Comparison of ENCODE assay signal across 13 mouse cellular contexts in the genomic region with DNA sequence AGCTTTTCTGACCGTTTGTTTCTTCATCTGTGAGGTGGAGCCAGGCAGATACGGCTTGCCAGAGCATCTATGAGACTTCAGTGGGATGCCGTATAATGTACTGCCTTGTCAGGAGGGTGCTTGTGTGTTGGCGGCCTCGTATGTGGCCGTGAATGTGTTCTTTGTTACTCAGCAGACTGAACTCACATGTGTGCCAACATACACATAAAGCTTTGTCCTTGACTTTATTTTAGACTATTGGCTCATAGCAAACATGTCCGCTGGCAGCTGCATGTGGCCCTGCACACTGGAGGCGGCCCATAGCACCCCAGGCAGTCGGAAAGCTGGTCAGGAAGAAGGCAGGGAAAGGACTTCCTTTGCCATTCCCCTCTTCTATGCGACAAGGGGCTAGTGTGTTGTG. TPM values are rescaled to one million over a fixed set of nuclear protein-coding genes. Genes with fewer than 3 reads are reported as not detected.
DNase-seq lines count a peak whose midpoint lies in the region; ATAC-seq and TF ChIP-seq lines count a peak whose summit lies in the region.
"Had no signal": no experiment of that assay in that cellular context is flagged by ENCODE, and none has a peak within 500 bp of the region (broad histone marks: within the 10 kb centered on the region; RNA-seq: fewer than 3 reads in every experiment).

No protein-coding gene starts in this region.

- no peaks in the 10 kb centered on the region for H3K27me3 ChIP-seq in heart, embryonic 11.5 days (ENCODE audit: control insufficient read depth, insufficient read depth, low read length)
- H3K27me3 ChIP-seq in midbrain, postnatal 0 days (ENCODE audit: insufficient read depth, low read length) = peaks cover 37% of the 10 kb centered on the region
- peaks cover 32% of the 10 kb centered on the region for H3K27me3 ChIP-seq in midbrain, embryonic 16.5 days (ENCODE audit: control insufficient read depth, insufficient read depth, low read depth, low read length)
- no peaks in the 10 kb centered on the region for H3K27me3 ChIP-seq in heart, embryonic 16.5 days (ENCODE audit: control insufficient read depth, insufficient read depth, low read length)

- no peak for ATAC-seq in heart, embryonic 11.5 days (replicated peaks; ENCODE audit: insufficient number of reproducible peaks, low FRiP score, low TSS enrichment)
- ATAC-seq in midbrain, postnatal 0 days (ENCODE audit: low FRiP score) = no peak
- no peak for ATAC-seq in midbrain, embryonic 16.5 days
- no peak for ATAC-seq in heart, embryonic 16.5 days (replicated peaks; ENCODE audit: extremely low read depth, insufficient read depth, low FRiP score)

- 0 out of 2 replicates have a peak, but pooled peaks cover 4% of the 10 kb centered on the region for H3K36me3 ChIP-seq in heart, embryonic 11.5 days (ENCODE audit: control insufficient read depth, insufficient read depth, low read length)
- H3K36me3 ChIP-seq in midbrain, postnatal 0 days (ENCODE audit: insufficient read depth, low read length) = no peaks in the 10 kb centered on the region
- H3K36me3 ChIP-seq in midbrain, embryonic 16.5 days (ENCODE audit: control insufficient read depth, insufficient read depth, low read length) = no peaks in the 10 kb centered on the region
- H3K36me3 ChIP-seq in heart, embryonic 16.5 days (ENCODE audit: control insufficient read depth, insufficient read depth) = no peaks in the 10 kb centered on the region
- H3K36me3 ChIP-seq: liver, embryonic 15.5 days; midbrain, embryonic 12.5 days had no signal

- no peak overlapping the region for H3K4me3 ChIP-seq in heart, embryonic 11.5 days (ENCODE audit: low read depth, low read length)
- no peak overlapping the region for H3K4me3 ChIP-seq in midbrain, postnatal 0 days (ENCODE audit: low read depth, low read length)
- no peak overlapping the region for H3K4me3 ChIP-seq in midbrain, embryonic 16.5 days (ENCODE audit: low read depth, low read length)
- H3K4me3 ChIP-seq in heart, embryonic 16.5 days (ENCODE audit: low read length) = no peak overlapping the region
- H3K4me3 ChIP-seq: erythroblast, embryonic 14.5 days; liver, embryonic 15.5 days; midbrain, embryonic 12.5 days had no signal

- 71% methylated on average over 10 of the region's 10 CpGs for WGBS in heart, embryonic 11.5 days (ENCODE audit: insufficient replicate concordance)
- 73% methylated on average over 10 of the region's 10 CpGs for WGBS in midbrain, postnatal 0 days
- 67% methylated on average over 10 of the region's 10 CpGs for WGBS in midbrain, embryonic 16.5 days
- 67% methylated on average over 10 of the region's 10 CpGs for WGBS in heart, embryonic 16.5 days

- DNase-seq in heart, postnatal 36 days = no peak
- DNase-seq in midbrain, postnatal 0 days (ENCODE audit: low spot score) = peak; percentile 33
- no peak for DNase-seq in embryo, embryonic 9.5 days (ENCODE audit: extremely low spot score)
- no peak for DNase-seq in spleen, postnatal 4 days (ENCODE audit: low spot score in 2 of 2)
- DNase-seq: cerebellum, adult 8-10 months; gastrocnemius, postnatal 14 days; kidney, adult 18-20 months had no signal

- TF ChIP-seq CTCF in midbrain, postnatal 0 days (IDR thresholded peaks at IDR 0.05) = no peak

- intact Hi-C loops in heart, postnatal 36 days (cut with DNase I) = no loop called here

- H3K27ac ChIP-seq in heart, embryonic 11.5 days (ENCODE audit: low read depth, low read length) = 0 out of 2 replicates have a peak overlapping the region, but pooled peaks have one; percentile 15
- H3K27ac ChIP-seq in midbrain, postnatal 0 days (ENCODE audit: low read depth, low read length) = no peak overlapping the region
- no peak overlapping the region for H3K27ac ChIP-seq in midbrain, embryonic 16.5 days (ENCODE audit: low read length)
- 0 out of 2 replicates have a peak overlapping the region, but pooled peaks have one; percentile 15 for H3K27ac ChIP-seq in heart, embryonic 16.5 days (ENCODE audit: low read length)
- H3K27ac ChIP-seq: liver, embryonic 15.5 days; midbrain, embryonic 12.5 days had no signal

- H3K9me3 ChIP-seq in heart, embryonic 11.5 days (replicated peaks; ENCODE audit: control insufficient read depth, low read length) = no peaks in the 10 kb centered on the region
- H3K9me3 ChIP-seq in midbrain, postnatal 0 days (ENCODE audit: low read length) = no peaks in the 10 kb centered on the region
- no peaks in the 10 kb centered on the region for H3K9me3 ChIP-seq in midbrain, embryonic 16.5 days (replicated peaks; ENCODE audit: control insufficient read depth, low read length, poor library complexity, severe bottlenecking)
- H3K9me3 ChIP-seq in heart, embryonic 16.5 days (replicated peaks; ENCODE audit: control insufficient read depth, low read length) = no peaks in the 10 kb centered on the region
- H3K9me3 ChIP-seq: liver, embryonic 15.5 days; midbrain, embryonic 12.5 days had no signal

- H3K9ac ChIP-seq in heart, embryonic 11.5 days (ENCODE audit: low read depth, low read length) = no peak overlapping the region
- H3K9ac ChIP-seq in midbrain, postnatal 0 days (replicated peaks; ENCODE audit: low read length, poor library complexity, severe bottlenecking) = no peak overlapping the region
- no peak overlapping the region for H3K9ac ChIP-seq in midbrain, embryonic 16.5 days (ENCODE audit: low read depth, low read length)
- H3K9ac ChIP-seq in heart, embryonic 16.5 days (ENCODE audit: low read length) = no peak overlapping the region
- H3K9ac ChIP-seq: liver, embryonic 15.5 days; midbrain, embryonic 12.5 days had no signal

- peaks cover 20% of the 10 kb centered on the region for H3K4me1 ChIP-seq in heart, embryonic 11.5 days (ENCODE audit: control insufficient read depth, insufficient read depth, low read length)
- H3K4me1 ChIP-seq in midbrain, postnatal 0 days (ENCODE audit: insufficient read depth, low read length) = no peaks in the 10 kb centered on the region
- H3K4me1 ChIP-seq in midbrain, embryonic 16.5 days (ENCODE audit: control insufficient read depth, insufficient read depth, low read length) = peaks cover 15% of the 10 kb centered on the region
- peaks cover 39% of the 10 kb centered on the region for H3K4me1 ChIP-seq in heart, embryonic 16.5 days (ENCODE audit: control insufficient read depth, insufficient read depth, low read length)
- H3K4me1 ChIP-seq: liver, embryonic 15.5 days had no signal

- no peak overlapping the region for H3K4me2 ChIP-seq in heart, embryonic 11.5 days
- H3K4me2 ChIP-seq in midbrain, postnatal 0 days (ENCODE audit: low read depth, low read length, poor library complexity, severe bottlenecking) = no peak overlapping the region
- no peak overlapping the region for H3K4me2 ChIP-seq in midbrain, embryonic 16.5 days (ENCODE audit: low read length)
- no peak overlapping the region for H3K4me2 ChIP-seq in heart, embryonic 16.5 days (ENCODE audit: low read depth, low read length)
- H3K4me2 ChIP-seq: liver, embryonic 15.5 days; midbrain, embryonic 12.5 days had no signal

RNA-seq across cellular contexts. Expression of a gene that starts 3.6 kb away (rescaled TPM):
- polyA plus RNA-seq in heart, embryonic 11.5 days (2014; fragmentation: Nextera tagmentation; extraction: Ambion mirVana) = 10.1 and 11.7 TPM in 2 replicates
- 10 to 100 TPM; 30.7 to 31.2 TPM for total RNA-seq in heart, postnatal 36 days (2021)
- total RNA-seq in midbrain, postnatal 0 days (2014; rRNA removed) = 5.1 and 6.5 TPM in 2 replicates
- polyA plus RNA-seq in midbrain, postnatal 0 days (2015; fragmentation: Nextera tagmentation; extraction: Ambion mirVana) = 1.1 and 1.2 TPM in 2 replicates
- polyA plus RNA-seq in midbrain, embryonic 16.5 days (2015; fragmentation: Nextera tagmentation; extraction: Ambion mirVana) = 1.0 and 1.2 TPM in 2 replicates
- polyA plus RNA-seq in heart, embryonic 16.5 days (2015; fragmentation: Nextera tagmentation; extraction: Ambion mirVana) = 8.0 and 9.6 TPM in 2 replicates
- polyA plus RNA-seq: erythroblast, embryonic 14.5 days had no signal

RNA-seq across cellular contexts. Expression of a gene that starts 43.8 kb away (rescaled TPM):
- 57.2 and 72.6 TPM in 2 replicates for polyA plus RNA-seq in heart, embryonic 11.5 days (2014; fragmentation: Nextera tagmentation; extraction: Ambion mirVana)
- total RNA-seq in heart, postnatal 36 days (2021) = 1 to 10 TPM; 2.8 to 5.0 TPM
- total RNA-seq in midbrain, postnatal 0 days (2014; rRNA removed) = 1.8 and 3.0 TPM in 2 replicates
- 4.3 and 6.8 TPM in 2 replicates for polyA plus RNA-seq in midbrain, postnatal 0 days (2015; fragmentation: Nextera tagmentation; extraction: Ambion mirVana)
- polyA plus RNA-seq in midbrain, embryonic 16.5 days (2015; fragmentation: Nextera tagmentation; extraction: Ambion mirVana) = 10.1 and 11.2 TPM in 2 replicates
- polyA plus RNA-seq in heart, embryonic 16.5 days (2015; fragmentation: Nextera tagmentation; extraction: Ambion mirVana) = 63.4 and 65.6 TPM in 2 replicates

Comparison
In these comparisons a context has a peak if more than half of its experiments do, and no peak if none do; other contexts are left out.
1. H3K27ac ChIP-seq: peak in heart, embryonic 11.5 days (single experiment) and heart, embryonic 16.5 days (single experiment); none in midbrain, postnatal 0 days (single experiment) and midbrain, embryonic 16.5 days (single experiment).